Mouse (Mus musculus) MEL-GATA-1-ER (cell line): Measurements from ENCODE around the gene Cnpy4.
A peak's percentile ranks its signal among the peaks of the same experiment; 100 is the strongest.

ENCODE experiments used
- DNase-seq: peaks from one replicate; pipeline ENCODE4 v3.0.0-alpha.2; 2012; ENCODE audit warnings: low read depth; ENCODE audit errors: extremely low read depth

Cnpy4 gene

DNA sequence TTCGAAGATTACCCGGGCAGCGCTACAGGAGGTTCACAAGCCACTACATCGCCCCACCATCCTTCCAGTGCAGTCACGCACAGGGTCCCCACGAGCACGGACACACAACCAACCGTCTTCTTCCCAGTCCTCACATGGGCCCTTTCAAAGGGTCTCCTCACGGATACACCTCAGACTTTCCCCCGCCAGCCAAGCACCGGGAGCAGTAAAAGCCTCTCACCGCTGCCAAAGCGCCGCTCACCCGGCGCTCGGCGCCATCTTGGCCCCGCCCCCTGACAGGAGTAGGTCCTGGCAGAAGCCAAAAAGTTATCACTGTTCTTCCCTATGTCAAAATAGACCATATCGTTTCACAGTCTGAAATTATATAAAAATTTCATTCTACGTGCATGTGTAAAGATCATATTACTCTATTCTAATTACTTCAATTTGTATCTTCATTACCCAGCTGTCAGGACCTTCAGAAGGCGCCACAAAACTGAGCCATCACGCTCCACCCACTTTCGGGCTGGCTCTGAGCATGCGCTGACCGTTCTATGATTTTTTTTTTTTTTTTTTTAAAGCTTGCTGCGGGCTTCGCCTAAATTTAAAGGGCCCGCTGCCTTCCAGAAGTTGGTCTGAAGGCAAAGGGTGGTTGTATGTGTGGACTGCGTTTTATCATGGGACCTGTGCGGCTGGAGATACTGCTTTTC lies at the start of gene Cnpy4, which contains the start of gene Taf6:
Gene Cnpy4 (plus strand): TSS at position 536 of the 689 bp plus-strand sequence.
Gene Taf6 (minus strand): TSS at position 502 of the 689 bp plus-strand sequence.
- DNase-seq, result peak; percentile 78

- DNase-seq, result peak; percentile 63
These were observed 49.2 kb upstream of the Cnpy4 start for GRCm38 (mm10) chr5:138137935-138138549.

GRCm38 (mm10) chr5:138138585-138138984 lies 48.7 kb upstream of the Cnpy4 start:
- no peak for DNase-seq

DNA sequence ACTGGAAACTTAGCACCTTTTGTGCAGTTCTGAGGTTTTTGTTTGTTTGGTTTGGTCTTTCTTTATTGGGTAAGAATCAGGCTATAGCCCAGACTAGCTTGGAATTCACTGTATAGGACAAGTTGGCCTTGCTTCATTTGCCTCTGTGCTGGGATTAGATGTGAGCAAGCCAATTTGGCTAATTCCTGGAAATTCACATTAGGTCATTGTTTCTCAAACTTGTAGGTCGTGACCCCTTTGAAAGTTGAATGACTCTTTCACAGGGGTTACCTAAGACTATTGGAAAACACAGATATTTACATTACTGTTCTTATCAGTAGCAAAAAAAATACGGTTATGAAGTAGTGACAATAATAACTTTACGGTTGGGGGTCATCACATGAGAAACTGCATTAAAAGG lies 32.9 kb upstream of the Cnpy4 start:
- no peak for DNase-seq

- peak; percentile 97 for DNase-seq
These were observed 31.8 kb upstream of the Cnpy4 start, which contains the start of gene Zfp113 for GRCm38 (mm10) chr5:138155443-138155976. TSS of gene Zfp113 (minus strand) at chr5:138155744.

- no peak for DNase-seq
These were observed 27.0 kb upstream of the Cnpy4 start for GRCm38 (mm10) chr5:138160224-138160762.

- DNase-seq, result peak; percentile 80
These were observed 26.2 kb upstream of the Cnpy4 start, which contains the start of gene Cops6 for GRCm38 (mm10) chr5:138160842-138161665. TSS of gene Cops6 (plus strand) at chr5:138161071.

DNA sequence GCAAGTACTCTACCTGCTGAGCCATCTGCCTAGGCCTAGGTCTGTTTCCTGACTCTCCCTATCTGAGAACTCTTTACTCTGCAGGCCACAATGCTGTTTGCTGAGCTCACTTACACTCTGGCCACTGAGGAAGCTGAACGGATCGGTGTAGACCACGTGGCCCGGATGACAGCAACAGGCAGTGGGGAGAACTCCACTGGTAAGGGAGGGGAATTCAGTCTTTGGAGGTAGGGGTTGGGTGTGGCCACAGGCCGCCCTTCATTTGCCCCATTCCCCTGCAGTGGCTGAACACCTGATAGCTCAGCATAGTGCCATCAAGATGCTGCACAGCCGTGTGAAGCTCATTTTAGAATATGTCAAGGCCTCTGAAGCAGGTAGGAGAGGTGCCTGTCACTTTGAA lies 24.2 kb upstream of the Cnpy4 start:
- DNase-seq, result no peak

DNA sequence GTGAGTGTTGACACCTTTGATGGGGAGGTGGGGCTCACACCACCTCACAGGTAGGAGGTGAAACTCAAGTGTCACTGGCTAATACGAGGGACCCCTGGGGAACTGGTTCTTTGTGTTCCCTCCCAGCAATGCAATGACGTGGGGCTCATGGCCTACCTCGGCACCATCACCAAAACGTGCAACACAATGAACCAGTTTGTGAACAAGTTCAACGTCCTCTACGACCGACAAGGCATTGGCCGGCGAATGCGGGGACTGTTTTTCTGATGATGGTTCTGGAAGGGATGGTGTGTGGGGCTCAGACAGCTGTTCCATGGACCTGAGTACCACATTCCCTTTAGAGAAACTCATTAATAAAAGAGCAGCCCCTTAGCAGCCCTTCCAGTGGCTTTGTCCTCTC lies 23.7 kb upstream of the Cnpy4 start:
- no peak for DNase-seq

DNA sequence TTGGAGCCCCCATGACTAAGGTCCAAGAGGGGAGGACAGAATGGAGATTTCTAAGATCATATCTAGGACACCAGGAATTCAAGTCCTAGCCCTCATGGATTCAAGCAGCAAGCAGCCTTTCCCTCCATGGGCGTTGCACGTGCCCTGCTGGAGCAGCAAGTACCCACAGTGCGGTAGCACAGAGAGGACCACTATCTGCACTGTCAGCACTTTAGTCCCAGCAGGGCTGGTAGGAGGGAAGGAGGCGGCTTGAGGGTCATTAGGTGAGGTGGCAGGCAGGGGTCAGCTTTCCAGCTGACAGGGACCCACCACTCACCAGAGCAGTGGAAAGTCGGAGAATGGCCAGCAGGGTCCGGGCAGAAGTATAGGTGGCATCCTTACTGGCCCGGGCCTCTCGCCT lies 21.7 kb upstream of the Cnpy4 start:
- DNase-seq, result no peak

- DNase-seq, result peak; percentile 85
These were observed 16.2 kb upstream of the Cnpy4 start for GRCm38 (mm10) chr5:138170936-138171561.

GRCm38 (mm10) chr5:138171695-138172491 lies 15.4 kb upstream of the Cnpy4 start, which contains the start of the genes Ap4m1 and Mcm7:
TSS of gene Ap4m1 (plus strand) at chr5:138172002.
TSS of gene Mcm7 (minus strand) at chr5:138172422.
- DNase-seq, result peak; percentile 96

GRCm38 (mm10) chr5:138173217-138173616 lies 14.1 kb upstream of the Cnpy4 start:
- peak; percentile 92 for DNase-seq

- peak; percentile 88 for DNase-seq
These were observed 499 bp downstream of the Cnpy4 start for GRCm38 (mm10) chr5:138187661-138188306.

GRCm38 (mm10) chr5:138193771-138194727 lies 6.8 kb downstream of the Cnpy4 start, which contains the start of gene Mblac1:
TSS of gene Mblac1 (plus strand) at chr5:138194314.
- DNase-seq, result peak; percentile 87

- DNase-seq, result no peak
These were observed 7.6 kb downstream of the Cnpy4 start for GRCm38 (mm10) chr5:138194755-138195345.

DNA sequence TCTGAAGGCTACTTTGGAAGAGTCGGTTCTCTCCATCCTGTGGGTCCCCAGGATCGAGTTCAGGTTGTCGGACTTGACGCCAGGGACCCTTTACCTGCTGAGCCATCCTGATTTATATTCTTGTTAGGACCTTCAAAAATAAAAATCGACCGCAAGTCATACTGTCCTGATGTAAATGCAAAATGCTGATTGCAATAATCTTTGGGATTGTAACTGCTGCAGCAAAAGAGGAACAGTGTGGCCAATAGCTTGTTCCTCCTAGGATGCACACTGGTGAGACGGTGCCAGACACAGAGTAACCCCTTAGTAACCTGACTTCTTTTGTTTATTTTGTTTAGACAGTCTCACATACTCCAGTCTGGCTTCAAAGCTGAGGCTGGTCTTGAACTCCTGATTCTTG lies 8.2 kb downstream of the Cnpy4 start:
- DNase-seq, result peak; percentile 55

DNA sequence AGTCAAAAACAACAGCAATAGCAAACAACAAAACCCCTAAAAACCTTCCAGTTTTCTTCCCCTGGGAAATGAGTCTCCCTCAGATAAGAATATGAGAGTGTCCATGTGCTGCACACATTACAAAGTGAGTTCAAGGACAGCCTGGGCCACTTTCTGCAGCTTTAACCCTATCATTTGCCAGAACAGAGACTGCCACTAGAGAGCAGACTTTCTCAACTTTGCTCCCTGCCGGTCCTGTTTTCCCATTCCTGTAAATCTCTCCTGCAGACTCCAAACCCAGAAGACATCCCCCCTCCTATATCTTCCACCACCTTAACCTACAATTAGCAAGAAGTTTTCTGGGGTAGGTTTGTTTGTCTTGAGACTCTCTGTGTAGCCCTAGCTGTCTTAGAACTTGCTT lies 12.3 kb downstream of the Cnpy4 start:
- DNase-seq, result no peak
